Comparison of ENCODE assay signal across 26 mouse cellular contexts in the genomic region with DNA sequence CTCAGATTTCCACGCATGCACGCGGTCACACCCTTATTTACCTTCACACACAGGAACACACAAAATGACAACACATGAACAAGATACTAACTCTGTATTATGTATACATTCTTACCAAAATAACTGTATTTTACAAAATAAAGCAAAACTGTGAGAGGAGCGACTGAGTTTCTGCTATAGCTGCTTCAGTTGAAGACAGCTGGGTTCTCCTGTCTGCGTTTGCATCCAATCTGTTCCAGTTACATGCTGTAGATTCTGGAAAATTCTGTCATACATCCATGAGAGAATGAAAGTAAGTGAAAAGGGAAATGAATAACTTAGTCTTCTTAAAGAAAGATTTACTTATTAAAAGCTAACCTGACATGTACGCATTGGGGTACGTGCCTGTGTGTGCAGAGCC.
"Had no signal": no experiment of that assay in that cellular context is flagged by ENCODE, and none has a peak within 500 bp of the region (broad histone marks: within the 10 kb centered on the region; RNA-seq: fewer than 3 reads in every experiment).

No protein-coding gene starts in this region.

- H3K9ac ChIP-seq: heart, embryonic 12.5 days; hindbrain, embryonic 12.5 days; hindbrain, embryonic 14.5 days; intestine, embryonic 15.5 days; limb, embryonic 13.5 days; limb, embryonic 15.5 days; liver, embryonic 12.5 days; liver, embryonic 14.5 days had no signal

- H3K36me3 ChIP-seq: heart, embryonic 10.5 days; heart, embryonic 12.5 days; hindbrain, embryonic 10.5 days; hindbrain, embryonic 12.5 days; intestine, embryonic 15.5 days; limb, embryonic 13.5 days; limb, embryonic 15.5 days; liver, embryonic 12.5 days had no signal

- H3K27ac ChIP-seq: gastrocnemius, adult 2 months; heart, embryonic 10.5 days; hindbrain, embryonic 10.5 days; hindbrain, embryonic 12.5 days; hindbrain, embryonic 14.5 days; intestine, embryonic 15.5 days; left cerebral cortex, adult 2 months; limb, embryonic 13.5 days; limb, embryonic 15.5 days; liver, embryonic 12.5 days; liver, embryonic 14.5 days had no signal

- H3K27me3 ChIP-seq: heart, embryonic 12.5 days; hindbrain, embryonic 12.5 days; intestine, embryonic 15.5 days; limb, embryonic 15.5 days; liver, embryonic 12.5 days had no signal

- H3K4me2 ChIP-seq: heart, embryonic 12.5 days; hindbrain, embryonic 12.5 days; hindbrain, embryonic 14.5 days; intestine, embryonic 15.5 days; limb, embryonic 13.5 days; limb, embryonic 15.5 days; liver, embryonic 12.5 days had no signal

- H3K9me3 ChIP-seq: heart, embryonic 10.5 days; heart, embryonic 12.5 days; hindbrain, embryonic 10.5 days; hindbrain, embryonic 12.5 days; intestine, embryonic 15.5 days; limb, embryonic 13.5 days; limb, embryonic 15.5 days; liver, embryonic 12.5 days had no signal

- DNase-seq: gastrocnemius, adult 2 months; gastrocnemius, postnatal 10 days; gastrocnemius, postnatal 25 days; heart, adult 18-20 months; heart, postnatal 10 days; heart, postnatal 4 days; kidney, adult 18-20 months; kidney, adult 8-10 months; kidney, postnatal 10 days; kidney, postnatal 25 days; kidney, postnatal 4 days; layer of hippocampus, adult 9-11 months had no signal

- H3K4me1 ChIP-seq: heart, embryonic 12.5 days; intestine, embryonic 15.5 days; liver, embryonic 12.5 days had no signal

- H3K4me3 ChIP-seq: gastrocnemius, adult 2 months; heart, embryonic 10.5 days; heart, embryonic 12.5 days; hindbrain, embryonic 10.5 days; hindbrain, embryonic 12.5 days; intestine, embryonic 15.5 days; left cerebral cortex, adult 2 months; limb, embryonic 13.5 days; limb, embryonic 15.5 days; liver, embryonic 12.5 days had no signal

- ATAC-seq: hindbrain, embryonic 16.5 days; inflammation-experienced regulatory T-cells, adult 6 months; intestine, embryonic 15.5 days; intestine, postnatal 0 days; liver, embryonic 12.5 days had no signal
